Mouse (Mus musculus) frontal cortex, adult 2 months (tissue): ENCODE measurements around the gene Srebf2. TPM values are rescaled to one million over a fixed set of nuclear protein-coding genes. Genes with fewer than 3 reads are reported as not detected.
"Not testable (repeated sequence)": the region's sequence is repeated elsewhere in the genome, so short reads cannot be mapped to it uniquely, and the experiment has no call there.

Source experiments
- DNase-seq, 2 experiments: peaks; one replicate each; pipeline ENCODE4 v3.0.0; 2022; ENCODE audit warnings: low spot score in 1 of 2; ENCODE audit errors: extremely low spot score in 1 of 2
- polyA plus RNA-seq: library from polyadenylated mRNA; depleted of rRNA; stranded (reverse); fragments of >200 nt; gene quantifications from 2 replicates; pipeline ENCODE4 v1.2.3, GENCODE M21; 2012; rRNA removed

Gene Srebf2
- 142 and 155 TPM in 2 replicates for polyA plus RNA-seq

DNA sequence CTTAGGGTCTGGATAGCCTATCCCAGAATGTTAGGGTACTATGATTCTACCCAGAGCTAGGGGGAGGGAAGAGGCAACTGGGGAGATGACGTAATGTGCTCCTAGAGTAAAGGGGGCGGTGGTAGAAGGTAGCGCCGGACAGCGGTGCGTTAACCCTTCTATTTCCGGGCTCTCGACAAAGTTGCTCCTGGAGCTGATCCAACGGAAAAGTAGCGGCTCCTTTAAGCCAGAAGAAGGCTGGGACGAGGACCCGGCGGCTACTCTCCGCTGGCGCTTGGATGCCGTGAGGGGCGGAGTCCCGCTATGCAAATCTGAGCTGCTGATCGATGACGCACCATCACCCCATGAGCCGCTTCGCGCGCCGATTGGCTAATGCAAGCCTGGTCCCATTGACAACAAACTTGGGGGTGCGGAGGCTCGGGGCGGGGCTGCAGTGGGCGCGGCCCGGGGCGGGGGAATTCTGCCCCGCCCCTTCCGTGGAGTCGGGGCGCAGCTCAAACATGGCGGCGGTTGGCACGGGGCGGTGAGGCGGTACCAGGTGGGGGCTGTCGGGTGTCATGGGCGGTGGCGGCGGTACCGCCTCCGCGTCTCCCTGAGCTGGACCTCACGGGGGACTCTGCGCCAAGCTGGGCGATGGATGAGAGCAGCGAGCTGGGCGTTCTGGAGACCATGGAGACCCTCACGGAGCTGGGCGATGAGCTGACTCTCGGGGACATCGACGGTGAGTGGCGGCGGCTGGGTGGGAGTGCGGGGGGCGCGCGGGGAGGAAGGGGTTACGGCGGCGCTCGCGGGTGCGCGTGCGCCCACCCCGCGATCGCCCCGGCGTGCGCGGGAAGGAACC is at the start of gene Srebf2:
TSS of gene Srebf2 (plus strand) at position 412 of the 841 bp plus-strand sequence.
- DNase-seq: peak; percentile 99

DNA sequence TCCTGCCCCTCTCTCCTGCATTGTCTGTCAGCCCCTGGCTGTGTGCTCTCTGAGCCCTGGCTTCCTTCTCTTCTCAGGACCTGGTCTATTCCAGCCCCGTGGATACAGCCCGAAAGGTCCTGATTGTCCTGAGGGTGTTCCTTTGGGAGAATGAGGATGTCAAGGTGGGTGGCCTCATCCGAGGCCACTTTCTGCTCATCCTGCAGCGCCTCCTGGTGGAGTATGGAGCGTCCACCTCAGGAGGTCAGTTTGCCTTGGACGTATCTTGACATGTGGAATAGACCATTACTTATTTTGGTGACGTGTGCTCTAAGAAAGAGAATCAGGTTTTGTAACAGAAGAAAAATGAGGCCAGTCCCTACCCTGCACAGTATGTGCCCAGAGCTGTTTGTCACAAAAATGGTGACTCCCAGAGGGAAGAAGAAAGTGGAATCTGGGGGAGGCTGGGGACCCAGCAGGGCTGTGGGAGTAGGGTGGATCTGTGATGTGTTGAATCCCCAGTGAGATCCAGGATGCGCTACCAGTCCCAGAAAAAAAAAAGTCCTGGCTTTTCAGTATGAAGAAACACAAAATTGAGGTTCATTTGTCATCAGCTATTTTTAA is 39.9 kb upstream of the Srebf2 start:
- DNase-seq: peak; percentile 30 to 64

DNA sequence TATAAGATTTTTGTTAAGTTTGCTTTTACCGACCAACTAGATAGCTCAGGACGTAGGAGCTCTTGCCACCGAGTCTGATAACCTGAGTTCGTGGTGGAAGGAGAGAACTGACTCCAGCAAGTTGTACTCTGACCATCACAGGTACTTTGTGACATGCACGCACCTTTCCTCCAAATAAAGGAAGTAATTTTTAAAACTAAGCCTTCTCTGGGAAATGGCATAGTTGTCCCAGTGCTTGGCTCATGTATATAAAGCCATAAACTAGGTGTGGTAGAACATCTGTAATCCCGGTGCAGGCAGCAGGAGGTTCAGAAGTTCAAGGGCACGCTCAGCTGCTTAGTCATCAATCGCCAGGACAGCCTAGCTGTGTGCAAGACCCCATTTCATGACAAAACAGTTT is 26.4 kb upstream of the Srebf2 start:
- DNase-seq: no peak

DNA sequence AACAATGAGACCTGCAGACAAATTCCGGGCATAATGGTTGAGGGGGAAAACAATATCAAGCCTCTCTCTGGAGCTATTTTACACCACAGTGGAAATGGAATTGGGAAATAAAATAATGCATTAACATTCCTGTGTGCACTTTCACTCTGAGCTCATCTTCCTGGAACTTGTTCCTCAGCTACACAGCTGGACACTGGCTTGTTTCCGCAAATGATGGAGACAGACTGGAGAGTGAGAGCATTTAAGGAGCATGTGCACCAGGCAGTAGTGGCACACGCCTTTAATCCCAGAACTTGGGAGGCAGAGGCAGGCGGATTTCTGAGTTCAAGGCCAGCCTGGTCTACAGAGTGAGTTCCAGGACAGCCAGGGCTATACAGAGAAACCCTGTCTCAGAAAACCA is 20.3 kb upstream of the Srebf2 start:
- DNase-seq: not testable (repeated sequence)

DNA sequence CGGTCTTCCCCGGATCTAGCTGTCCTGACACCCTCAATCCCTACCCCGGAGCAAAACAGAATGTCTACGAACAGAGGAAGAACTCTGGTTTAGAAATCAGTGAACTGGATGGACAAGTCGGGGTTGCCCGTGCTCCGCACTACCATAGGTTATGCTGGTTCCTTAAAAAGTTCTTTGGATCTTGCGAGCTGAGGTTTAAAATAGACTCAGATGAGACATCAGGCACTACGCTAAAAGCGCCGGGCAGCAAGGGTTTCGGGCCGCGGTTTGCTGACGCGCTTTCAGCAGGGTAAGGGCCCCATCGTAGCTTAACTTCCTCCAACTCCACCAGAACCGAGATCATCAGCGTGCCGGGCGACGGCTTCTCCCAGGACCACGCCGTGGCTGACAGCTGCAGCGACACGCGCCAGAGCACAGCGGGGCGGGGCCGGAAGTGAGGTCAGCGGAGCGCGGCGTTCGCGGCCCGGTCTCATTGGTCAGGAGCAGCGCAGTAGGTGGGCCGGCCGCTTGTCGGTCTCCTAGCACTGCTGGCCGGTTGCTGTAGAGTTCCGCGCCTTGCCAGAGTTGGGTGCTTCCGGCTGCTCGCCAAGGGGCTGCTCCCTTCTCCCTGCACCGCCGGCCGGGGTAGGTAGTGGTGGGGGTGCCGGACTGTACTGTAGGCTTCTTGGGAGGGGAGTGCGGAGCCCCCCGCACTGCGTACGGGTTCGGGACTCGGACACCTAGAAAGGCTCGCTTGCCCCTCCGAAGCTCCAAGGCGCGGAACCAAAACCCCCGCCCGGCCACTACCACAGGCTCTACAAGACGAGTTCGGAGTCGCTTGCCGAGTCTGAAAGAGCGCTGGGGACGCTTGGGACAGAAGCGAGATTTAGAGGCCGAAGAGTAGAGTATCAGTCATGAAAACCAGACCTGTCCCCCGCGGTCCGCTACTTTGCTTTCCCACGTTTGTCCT is 19.3 kb upstream of the Srebf2 start, which contains the start of gene Ccdc134:
TSS of gene Ccdc134 (plus strand) at position 497 of the 949 bp plus-strand sequence.
- peak; percentile 91 to 96 for DNase-seq

DNA sequence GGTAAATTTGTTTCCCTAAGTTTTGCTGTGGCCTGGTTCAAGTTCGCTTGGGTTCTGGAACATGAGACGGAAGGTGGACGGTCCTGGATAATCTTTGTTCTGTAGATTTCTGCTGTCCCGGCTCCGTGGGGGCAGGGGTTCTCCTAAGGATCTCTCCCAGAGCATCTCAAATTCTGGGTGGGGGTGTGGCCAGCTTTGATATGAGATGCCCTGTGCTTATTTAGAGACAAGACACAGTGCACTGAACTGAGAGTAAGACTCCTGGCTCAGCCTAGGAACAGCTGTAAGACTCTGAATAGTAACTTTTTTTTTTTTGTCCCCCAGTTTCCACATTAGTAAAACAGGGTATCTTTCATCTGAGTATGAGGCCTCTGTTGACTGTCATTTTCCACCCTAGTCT is 18.6 kb upstream of the Srebf2 start:
- DNase-seq: no peak

DNA sequence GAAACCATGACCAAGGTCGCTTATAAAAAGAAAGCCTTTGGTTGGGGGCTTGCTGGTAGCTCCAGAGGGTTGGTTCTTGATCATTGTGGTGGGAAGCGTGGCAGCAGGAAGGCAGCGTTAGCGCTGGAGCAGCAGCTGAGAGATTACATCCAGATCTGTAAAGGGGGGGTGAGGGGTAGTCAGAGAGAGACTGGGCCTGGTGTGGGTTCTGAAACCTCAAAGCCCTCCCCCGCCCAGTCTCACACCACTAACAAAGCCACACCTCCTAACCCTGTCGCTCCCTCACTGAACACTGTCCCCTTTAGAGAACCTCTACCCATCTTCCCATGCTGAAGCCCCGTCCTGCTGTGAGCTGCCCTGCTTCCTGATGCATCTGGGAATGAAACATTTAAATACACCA is 16.4 kb upstream of the Srebf2 start:
- DNase-seq: no peak

DNA sequence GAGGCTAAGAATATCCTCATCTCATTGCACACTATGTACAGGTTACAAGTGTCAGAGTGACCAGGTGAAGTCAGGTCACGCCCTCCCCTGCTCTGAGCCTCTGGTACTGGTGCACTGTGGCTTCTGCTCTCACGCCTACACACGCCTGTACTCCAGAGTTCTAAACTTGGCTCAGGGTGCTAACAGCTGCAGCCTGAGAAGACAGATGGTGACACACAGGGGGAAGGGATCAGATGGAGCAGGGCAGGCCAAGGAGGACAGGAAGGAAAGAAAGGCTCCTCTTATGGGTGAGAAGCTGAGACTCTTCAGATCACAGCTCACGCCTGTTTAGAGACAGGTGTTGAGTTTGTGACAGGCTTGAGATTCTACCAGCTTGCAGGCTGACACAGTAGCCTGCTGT is 11.6 kb upstream of the Srebf2 start:
- DNase-seq: peak; percentile 60 to 70

DNA sequence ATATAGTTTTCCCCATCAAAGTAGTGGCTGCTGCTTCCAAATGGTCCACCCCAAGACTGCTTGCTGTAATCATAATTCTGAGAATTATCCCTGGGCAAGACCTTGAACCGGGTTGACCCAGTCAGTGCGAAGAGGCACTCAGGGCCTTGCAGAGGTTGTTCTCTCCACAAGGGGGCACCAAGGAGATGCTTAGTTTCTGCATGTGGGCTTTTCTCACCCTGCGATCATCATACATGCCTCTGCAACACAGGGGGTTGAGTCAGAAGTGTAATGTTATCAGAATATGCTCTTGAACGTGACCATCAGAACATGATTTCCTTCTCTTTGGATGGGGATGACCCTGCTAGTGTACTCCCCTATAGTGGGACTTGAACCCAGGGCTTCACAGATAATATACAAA is 8.4 kb upstream of the Srebf2 start:
- DNase-seq: peak in 1 of 2 experiments; percentile 81

DNA sequence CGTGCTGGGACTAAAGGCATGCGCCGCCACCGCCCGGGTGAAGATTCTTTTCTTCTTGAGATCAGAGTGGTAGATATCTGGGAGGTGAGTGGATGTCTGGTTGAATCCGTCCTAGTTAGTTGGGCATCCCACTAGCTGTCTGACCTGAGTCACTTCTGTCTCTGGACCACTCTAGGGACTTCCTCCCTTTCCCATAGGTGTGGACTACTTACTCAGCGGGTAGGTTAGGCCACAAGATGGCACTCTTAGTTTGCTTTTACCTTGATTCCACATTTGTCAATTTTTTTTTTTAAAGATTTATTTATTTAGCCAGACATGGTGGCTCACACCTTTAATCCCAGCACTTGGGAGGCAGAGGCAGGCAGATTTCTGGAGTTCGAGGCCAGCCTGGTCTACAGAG is 7.8 kb upstream of the Srebf2 start:
- DNase-seq: no peak

DNA sequence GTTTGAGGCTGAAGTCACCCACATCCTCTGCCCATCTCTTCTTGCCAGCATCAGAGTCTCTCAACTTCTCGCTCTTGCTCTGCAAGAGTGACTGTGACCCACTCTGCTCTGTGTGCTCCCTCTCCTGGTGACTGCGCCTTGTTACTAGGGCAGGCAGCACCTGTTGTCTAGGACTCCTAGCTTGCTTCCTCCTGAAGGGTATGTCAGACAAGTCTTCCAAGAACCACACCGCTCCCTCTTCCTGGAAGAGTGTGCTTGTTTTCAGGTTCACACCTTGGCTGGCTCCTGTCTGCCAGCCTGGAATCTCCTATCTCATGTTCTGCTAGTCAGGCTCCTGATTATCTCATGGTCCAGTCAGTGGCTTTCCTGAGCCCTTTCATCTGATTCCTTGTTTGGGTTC is 6.6 kb upstream of the Srebf2 start:
- DNase-seq: no peak

DNA sequence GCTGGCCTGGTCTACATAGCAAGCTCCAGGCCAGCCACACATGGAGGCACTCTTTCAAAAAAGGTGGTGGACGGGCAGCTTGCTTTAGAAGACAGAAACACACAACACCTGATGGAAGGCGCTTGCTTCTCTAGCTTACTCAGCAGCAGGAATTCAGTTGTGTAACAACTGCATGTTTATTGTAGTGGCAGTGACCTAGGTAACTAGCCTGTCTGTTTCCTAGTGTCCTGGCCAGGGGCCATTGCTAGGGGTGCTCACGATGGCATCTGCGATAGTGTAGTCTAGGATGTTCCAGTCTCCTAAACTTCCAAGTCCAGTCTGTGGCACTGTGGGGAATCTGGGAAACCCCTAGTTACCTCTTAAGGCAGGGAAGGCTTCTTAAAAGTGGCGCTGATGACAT is 2.8 kb upstream of the Srebf2 start:
- no peak for DNase-seq

DNA sequence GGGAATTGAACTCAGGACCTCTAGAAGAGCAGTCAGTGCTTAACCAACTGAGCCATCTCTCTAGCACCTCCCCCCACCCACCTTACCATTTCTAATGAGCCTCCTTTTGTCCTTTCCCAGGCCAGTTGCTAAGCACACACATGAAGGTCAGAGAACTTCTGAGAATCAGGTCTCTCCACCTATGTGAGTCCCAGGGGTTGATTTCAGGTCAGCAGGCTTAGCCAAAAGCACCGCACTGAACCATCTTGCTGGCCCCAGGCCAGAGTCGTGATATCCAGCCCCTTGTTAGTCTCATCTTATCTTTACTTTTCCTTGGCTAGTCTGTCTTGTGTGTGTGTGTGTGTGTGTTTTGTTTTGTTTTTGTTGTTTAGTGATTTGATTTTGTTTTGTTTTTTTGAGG is 1.6 kb upstream of the Srebf2 start:
- no peak for DNase-seq

DNA sequence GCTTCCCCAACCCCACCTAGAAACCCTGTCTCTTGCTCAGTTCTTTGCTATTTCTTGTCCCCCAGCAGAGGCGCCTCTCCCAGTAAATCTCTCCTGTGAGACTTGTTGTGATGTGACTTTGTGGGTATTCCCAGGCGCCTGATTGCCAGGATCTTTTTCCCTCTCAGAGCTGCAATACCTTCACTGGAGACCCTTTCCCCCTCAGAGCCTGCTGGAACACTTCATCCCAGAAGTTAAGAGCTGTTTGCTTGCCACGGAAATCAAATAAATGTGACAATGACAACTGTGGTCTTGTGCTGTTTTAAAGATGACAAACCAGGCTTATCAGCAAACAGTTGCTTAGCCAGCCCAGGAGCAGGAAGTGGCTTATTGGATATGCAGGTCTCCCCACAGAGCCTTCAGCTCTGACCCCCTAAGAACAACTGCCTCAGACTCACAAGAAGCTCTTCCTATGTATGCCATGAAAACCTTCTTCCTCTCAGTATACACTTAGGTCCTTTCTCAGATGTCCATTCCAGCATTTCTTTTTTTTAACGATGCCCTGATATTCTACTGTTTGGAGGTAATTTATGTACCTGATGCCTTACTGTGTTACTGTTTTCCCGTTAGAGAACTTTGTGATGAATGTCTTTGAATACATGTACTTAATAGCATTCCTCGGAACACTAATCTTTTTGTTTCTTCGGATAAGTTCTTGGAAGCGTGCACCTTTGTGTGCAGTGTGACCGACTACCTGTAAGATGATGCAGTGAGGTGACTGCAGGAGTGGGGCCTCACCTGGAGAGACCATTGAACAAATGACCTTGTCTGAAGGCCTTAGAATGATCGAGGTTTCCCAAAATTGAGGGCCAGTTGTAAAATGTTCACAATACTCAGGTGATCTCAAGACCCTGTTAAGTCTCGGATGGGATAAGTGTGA is 871 bp upstream of the Srebf2 start:
- no peak for DNase-seq

DNA sequence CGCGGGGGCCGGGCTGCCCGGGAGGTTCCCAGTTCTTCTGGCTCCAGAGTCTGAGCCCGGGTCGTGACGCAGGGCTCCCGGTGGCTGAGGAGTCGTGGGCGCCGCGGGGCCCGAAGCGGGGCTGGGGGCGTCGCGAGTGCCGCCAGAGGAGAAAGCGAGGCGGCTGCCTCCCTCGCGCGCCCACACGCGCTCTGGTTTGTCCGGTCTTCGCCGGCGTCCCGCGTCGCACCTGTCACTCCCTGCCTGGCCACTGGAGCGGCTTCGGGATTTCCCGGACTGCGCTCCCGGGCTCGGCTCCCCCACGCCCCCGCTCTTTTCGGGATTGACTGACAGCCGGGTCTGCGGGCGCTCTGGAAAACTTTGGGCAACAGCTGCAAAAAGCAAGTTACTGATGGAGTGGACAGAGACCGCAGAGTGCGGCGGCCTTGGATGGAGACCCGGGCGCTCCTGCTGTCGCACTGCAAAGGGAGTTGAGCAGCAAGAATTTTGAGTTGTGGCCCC is 680 bp downstream of the Srebf2 start:
- peak in 1 of 2 experiments; percentile 67 for DNase-seq

DNA sequence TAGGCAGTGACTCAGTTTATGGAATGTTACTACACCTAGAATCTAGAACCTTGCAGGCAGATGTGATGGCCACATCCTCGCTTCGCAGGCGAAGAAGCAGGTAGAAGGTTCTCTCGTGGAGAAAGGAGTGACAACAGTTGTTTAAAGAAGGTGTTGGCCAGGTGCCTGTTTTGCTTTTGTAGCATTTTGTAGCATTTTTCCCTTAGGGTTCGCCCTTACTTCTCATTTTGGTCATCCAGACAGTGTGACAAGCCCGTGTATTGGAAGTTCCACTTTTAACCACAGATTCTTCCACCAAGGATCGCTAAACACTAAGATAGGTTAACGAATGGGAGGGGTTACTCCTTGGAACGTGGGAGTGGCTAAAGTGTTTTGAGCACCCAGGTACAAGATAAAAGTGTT is 1.5 kb downstream of the Srebf2 start:
- DNase-seq: no peak

DNA sequence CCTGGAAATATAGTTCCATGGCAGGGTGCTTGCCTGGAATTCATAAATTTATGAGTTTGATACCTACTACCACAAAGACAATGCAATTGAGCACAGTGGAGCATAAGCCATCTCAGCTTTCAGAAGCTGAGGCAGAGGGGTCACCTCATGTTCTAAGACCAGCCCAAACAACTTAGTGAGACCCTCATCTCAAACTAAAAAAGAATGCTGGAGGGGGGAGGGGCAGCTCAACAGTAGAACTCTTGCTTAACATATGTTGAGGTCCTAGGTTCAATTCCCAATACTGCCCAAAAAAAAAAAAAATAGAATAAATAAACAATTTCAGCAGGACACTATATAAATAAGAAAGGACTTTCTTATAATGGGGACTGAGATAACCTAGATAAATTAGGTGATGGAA is 3.1 kb downstream of the Srebf2 start:
- DNase-seq: no peak

DNA sequence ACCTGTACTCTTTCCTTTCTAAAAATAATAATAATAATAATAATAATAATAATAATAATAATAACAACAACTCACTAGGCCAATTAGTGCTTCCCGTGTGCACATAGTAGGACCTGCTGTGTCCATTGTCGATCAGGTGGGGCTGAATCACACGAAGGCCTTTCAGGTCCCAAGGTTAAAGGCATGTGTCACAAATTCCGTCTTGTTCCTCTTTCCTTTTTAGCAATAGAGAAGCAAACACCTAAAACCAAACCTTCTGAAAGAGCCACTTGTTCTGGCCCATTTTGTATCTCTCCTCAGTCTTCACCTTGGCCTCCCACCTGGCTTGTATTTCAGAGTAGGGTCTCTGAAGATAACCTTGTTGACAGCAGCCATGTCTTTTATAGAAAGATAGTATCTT is 4.2 kb downstream of the Srebf2 start:
- no peak for DNase-seq

DNA sequence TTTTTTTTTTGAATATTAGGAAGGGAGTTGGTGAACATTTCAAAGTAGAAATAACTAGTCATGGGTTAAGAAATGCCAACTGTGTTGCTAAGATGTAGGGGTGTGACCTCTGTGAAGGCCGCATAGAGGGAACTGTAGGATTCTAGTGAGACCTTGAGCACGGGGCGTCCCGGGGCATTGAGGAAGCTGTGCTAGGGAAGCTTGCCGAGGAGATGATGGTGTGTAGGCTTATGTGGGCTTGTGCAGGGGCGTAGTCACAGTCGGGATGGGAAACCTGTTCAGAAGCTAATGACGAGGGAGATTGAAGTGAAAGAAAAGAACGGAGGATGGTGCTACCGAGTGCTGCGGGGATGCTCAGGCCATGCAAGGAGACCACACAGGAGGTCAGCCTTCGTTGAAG is 5.0 kb downstream of the Srebf2 start:
- DNase-seq: no peak

DNA sequence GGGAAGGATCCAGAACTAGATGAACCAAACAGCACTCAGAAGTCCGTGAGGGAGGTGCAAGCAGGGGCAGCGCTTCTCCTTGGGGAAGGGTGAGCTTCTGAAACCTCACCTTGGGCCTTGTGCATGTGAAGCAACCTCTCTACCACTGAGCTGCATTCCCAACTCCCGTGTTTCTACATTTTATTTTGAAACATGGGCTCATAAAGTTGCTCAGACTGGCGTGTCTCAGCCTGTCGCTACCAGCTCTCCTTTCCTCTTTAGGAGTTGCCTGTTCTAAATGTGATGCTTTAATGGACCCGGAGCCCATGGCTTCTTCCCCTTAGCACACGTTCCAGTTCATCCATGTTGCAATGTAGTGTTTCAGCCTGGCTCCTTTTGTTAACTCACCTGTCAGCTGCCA is 5.5 kb downstream of the Srebf2 start:
- no peak for DNase-seq
